Mouse (Mus musculus) cerebellum, postnatal 4 days (tissue): Measurements from ENCODE around the gene Tmem229b.
"Not testable (repeated sequence)": the region's sequence is repeated elsewhere in the genome, so short reads cannot be mapped to it uniquely, and the experiment has no call there.

Source experiments
- DNase-seq, 2 experiments: peaks; one replicate each; pipeline ENCODE4 v3.0.0; 2022; ENCODE audit warnings: low spot score in 2 of 2, mixed read lengths in 1 of 2

The Tmem229b gene

DNA sequence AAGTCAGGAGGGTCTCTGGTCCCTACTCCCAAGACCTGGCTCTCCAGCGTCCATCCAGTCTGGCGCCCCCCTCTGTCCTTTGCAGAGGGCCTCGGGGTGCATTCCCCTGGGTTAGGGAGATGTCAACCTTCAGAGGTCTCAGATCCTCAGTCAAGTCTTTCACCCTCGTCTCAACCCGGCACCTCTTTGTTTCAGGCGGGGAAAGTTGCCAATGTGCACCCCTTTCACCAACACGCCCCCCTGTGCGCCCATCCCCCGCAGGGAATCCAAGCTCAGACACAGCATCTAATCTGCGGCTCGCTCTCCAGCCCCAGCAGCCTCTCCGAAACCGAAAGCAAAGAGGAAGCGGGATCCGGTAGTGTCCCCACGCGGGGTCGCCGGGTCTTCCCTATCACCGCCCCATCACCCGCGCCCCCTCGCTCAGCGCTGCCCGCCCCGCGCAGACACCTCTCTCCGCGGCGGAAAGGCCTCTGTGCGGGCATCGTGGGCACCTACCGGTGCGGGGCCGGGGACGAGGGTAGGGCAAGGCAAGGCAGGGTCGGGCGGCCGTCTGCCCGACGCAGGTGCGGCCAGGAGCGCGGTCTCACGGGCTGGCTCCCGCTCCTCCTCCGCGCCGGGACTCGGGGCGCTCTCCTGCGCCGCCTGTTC, 825 bp downstream of the Tmem229b start:
- peak in 1 of 2 experiments; percentile 52 for DNase-seq

DNA sequence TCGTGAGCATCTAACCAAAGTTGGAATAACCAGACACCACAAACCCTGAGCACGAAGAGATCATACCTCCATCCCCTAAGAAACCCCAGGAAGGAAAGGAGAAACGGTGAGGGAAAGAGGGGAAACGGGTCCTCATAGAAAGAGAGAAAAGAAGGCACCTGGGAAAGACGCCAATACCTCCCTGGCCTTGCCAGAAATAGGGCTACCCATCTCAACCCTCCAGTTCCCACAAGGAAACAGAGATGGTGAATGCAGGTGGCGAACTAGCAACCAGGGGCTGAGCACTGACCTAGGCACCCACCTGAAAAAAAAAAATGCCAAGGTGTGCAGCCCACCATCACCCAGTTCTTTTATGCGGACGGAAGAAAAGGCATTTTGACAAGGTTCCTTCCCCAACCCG, 1.4 kb downstream of the Tmem229b start:
- DNase-seq, result no peak

GRCm38 (mm10) chr12:79005456-79005855, 2.0 kb downstream of the Tmem229b start:
- no peak for DNase-seq

DNA sequence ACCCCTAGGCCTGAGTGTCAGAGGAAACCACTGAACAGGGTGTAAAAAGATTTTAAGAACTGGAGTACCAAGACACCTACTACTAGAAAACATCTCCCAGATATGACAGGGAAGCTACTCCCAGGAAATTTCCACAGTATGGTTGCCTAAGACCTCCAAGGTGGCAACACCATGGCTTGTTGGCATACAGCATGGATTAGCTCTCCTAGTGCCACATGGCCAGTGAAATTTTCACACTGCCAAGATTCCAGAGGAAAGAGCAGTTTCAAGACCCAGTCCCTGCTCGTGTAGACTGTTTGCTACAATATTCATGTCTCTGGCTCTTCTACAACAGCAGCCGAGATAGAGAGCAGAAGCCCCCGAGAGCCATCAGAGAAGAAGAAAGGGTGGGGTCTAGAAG, 4.4 kb downstream of the Tmem229b start:
- DNase-seq, result no peak

GRCm38 (mm10) chr12:79002406-79002805, 5.0 kb downstream of the Tmem229b start:
- DNase-seq, result no peak

DNA sequence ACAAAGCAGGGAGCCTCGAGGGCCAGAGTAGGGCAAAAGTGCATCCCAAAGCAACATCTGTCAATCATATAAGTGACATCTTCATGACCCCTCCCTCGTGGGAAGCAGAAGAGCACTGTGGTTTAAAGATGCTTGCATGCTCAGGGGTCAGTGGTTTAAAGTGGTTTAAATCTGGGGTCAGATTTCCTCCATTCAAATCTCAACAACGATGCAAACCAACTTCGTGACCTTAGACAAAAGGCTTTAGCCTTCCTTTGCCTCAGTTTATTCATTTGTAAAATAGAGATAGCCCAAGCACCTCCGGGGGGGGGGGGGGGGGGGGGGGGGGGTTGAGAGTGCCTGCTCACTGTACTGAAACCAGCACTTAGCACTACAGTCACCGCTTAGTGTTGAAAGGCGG, 10.7 kb downstream of the Tmem229b start:
- no peak for DNase-seq

DNA sequence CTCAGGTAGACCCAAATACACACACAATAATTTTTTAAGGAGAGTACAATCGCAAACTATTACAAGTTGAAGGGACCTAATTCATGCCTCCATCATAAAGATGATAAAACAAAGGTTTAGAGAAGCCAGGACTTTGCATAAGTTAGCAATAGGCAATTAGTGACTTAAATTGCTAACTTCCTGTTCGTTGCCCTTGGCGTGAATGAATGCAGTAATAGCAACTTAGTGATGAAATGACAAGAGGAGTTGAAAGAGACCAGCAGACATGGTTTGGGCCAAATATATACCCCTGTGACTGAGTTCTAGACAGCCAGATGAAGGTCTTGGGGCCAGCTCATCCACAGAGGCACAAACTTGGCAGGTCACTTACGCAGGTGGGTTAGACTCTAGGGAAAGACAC, 11.2 kb downstream of the Tmem229b start:
- DNase-seq, result no peak

GRCm38 (mm10) chr12:78987581-78988081, 19.8 kb downstream of the Tmem229b start:
- DNase-seq, result no peak

GRCm38 (mm10) chr12:78984035-78984432, 23.4 kb downstream of the Tmem229b start:
- peak in 1 of 2 experiments; percentile 73 for DNase-seq

- no peak for DNase-seq
These were observed 24.0 kb downstream of the Tmem229b start for GRCm38 (mm10) chr12:78983296-78984034.

- DNase-seq, result no peak
These were observed 25.2 kb downstream of the Tmem229b start for GRCm38 (mm10) chr12:78981938-78982825.

GRCm38 (mm10) chr12:78981131-78981530, 26.3 kb downstream of the Tmem229b start:
- no peak for DNase-seq

- no peak for DNase-seq
These were observed 26.7 kb downstream of the Tmem229b start for GRCm38 (mm10) chr12:78980683-78981091.

- no peak for DNase-seq
These were observed 29.9 kb downstream of the Tmem229b start for GRCm38 (mm10) chr12:78977552-78977951.

DNA sequence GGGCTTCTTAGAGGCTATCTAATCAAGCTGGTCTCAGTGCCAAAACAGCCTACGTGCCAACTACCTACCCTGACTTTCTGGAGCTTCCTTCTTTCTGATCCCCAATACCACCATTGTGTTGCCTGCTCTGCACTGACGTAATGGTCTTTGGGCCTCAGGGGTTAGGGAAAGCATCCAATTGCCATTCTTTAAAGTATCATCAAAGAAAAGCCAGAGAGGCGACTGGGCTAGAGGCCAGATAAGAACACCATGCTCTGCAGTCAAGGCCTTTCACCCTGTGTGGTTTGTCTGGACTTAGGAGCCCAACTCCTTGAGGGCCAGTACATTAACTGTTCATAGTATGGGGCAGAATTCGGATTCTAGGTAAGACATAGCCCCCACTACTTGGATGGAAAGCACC, 30.3 kb downstream of the Tmem229b start:
- no peak for DNase-seq

GRCm38 (mm10) chr12:78975836-78976235, 31.6 kb downstream of the Tmem229b start:
- DNase-seq, result no peak

- DNase-seq, result no peak
These were observed 32.7 kb downstream of the Tmem229b start for GRCm38 (mm10) chr12:78974767-78975166.

GRCm38 (mm10) chr12:78973779-78974178, 33.6 kb downstream of the Tmem229b start:
- no peak for DNase-seq

DNA sequence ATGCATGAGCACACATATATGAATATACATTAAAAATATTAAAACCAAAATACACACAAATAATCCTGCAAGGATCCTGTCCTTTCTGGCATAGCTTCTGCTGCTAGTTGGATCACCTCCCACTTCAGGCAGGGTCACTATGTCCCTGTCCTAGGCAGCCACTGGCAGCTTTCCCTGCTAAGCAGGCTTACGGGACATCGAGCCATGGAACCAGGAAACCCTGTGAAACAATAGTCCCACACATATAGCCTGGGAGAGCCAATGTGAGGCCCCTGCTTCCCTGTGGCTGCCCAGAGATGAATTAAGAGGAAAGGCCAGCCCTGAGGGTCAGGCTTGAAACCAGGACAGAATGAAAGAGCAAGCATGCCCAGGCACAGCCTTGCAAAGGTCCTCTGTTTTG, 35.8 kb downstream of the Tmem229b start:
- DNase-seq, result no peak

DNA sequence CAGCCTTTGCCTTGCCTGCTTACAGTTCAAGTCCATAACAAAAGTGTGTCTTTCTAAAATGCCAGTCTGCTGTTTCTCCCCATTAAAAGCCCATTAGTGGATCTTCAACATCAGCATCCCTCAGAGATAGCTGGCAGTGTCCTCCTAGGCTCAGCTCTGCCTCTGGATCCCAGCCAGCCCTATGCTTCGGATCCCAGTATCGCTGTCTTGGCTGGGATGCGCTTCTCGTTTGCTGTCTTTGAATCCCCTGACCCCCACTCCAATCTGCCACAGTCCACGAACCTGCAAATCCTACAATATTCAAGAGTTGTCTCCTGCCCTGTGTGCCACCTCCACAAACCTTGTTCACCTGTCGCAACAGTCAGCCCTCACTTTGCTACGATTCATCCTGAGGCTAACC, 36.7 kb downstream of the Tmem229b start:
- DNase-seq, result peak in 1 of 2 experiments; percentile 25

GRCm38 (mm10) chr12:78964496-78964895, 42.9 kb downstream of the Tmem229b start:
- not testable (repeated sequence) for DNase-seq

- DNase-seq, result no peak
These were observed 51.0 kb downstream of the Tmem229b start for GRCm38 (mm10) chr12:78956405-78956804.
